Mouse (Mus musculus) layer of hippocampus, postnatal 25 days (tissue): ENCODE results near the gene Cdc25b. TPM values are rescaled to one million over a fixed set of nuclear protein-coding genes. Genes with fewer than 3 reads are reported as not detected.

Experiments used
- DNase-seq, 2 experiments: peaks; one replicate each; pipeline ENCODE4 v3.0.0; 2022; ENCODE audit warnings: mixed read lengths in 2 of 2, low spot score in 1 of 2; ENCODE audit errors: extremely low spot score in 1 of 2
- total RNA-seq, 2 experiments: library from RNA; stranded (reverse); gene quantifications; 2 replicates each; pipeline ENCODE4 v1.2.3; 2021

Gene Cdc25b
- total RNA-seq, 2 experiments from 2014 or later = 15.4 to 26.6 TPM

- peak; percentile 79 to 83 for DNase-seq
These were observed 26.7 kb upstream of the Cdc25b start, which contains the start of gene 1700037H04Rik for GRCm38 (mm10) chr2:131159938-131160581. TSS of gene 1700037H04Rik (minus strand) at chr2:131160081.

GRCm38 (mm10) chr2:131160671-131161111 is 26.1 kb upstream of the Cdc25b start:
- DNase-seq = no peak

GRCm38 (mm10) chr2:131163924-131164323 is 22.8 kb upstream of the Cdc25b start:
- no peak for DNase-seq

GRCm38 (mm10) chr2:131166172-131166571 is 20.6 kb upstream of the Cdc25b start:
- DNase-seq = no peak

- no peak for DNase-seq
These were observed 18.8 kb upstream of the Cdc25b start for GRCm38 (mm10) chr2:131167984-131168383.

- no peak for DNase-seq
These were observed 17.8 kb upstream of the Cdc25b start for GRCm38 (mm10) chr2:131168914-131169313.

- DNase-seq = no peak
These were observed 15.8 kb upstream of the Cdc25b start for GRCm38 (mm10) chr2:131170936-131171335.

GRCm38 (mm10) chr2:131171401-131172104 is 15.2 kb upstream of the Cdc25b start:
- peak; percentile 56 to 63 for DNase-seq

GRCm38 (mm10) chr2:131172322-131172721 is 14.4 kb upstream of the Cdc25b start:
- DNase-seq = no peak

- peak in 1 of 2 experiments; percentile 39 for DNase-seq
These were observed 12.0 kb upstream of the Cdc25b start for GRCm38 (mm10) chr2:131174700-131175099.

GRCm38 (mm10) chr2:131175286-131175944 is 11.3 kb upstream of the Cdc25b start:
- no peak for DNase-seq

- no peak for DNase-seq
These were observed 10.8 kb upstream of the Cdc25b start for GRCm38 (mm10) chr2:131175945-131176309.

GRCm38 (mm10) chr2:131176491-131176890 is 10.3 kb upstream of the Cdc25b start:
- DNase-seq = no peak

- DNase-seq = no peak
These were observed 8.8 kb upstream of the Cdc25b start for GRCm38 (mm10) chr2:131177932-131178331.

- DNase-seq = no peak
These were observed 7.9 kb upstream of the Cdc25b start for GRCm38 (mm10) chr2:131178828-131179245.

- peak; percentile 38 to 48 for DNase-seq
These were observed 7.4 kb upstream of the Cdc25b start for GRCm38 (mm10) chr2:131179246-131179886.

- peak; percentile 75 to 77 for DNase-seq
These were observed 6.7 kb upstream of the Cdc25b start, which contains the start of gene Cenpb for GRCm38 (mm10) chr2:131179990-131180587. TSS of gene Cenpb (minus strand) at chr2:131180067.

GRCm38 (mm10) chr2:131186343-131186742 is 406 bp upstream of the Cdc25b start:
- DNase-seq = no peak

GRCm38 (mm10) chr2:131187602-131187922 is 813 bp downstream of the Cdc25b start:
- no peak for DNase-seq

- DNase-seq = no peak
These were observed 1.6 kb downstream of the Cdc25b start for GRCm38 (mm10) chr2:131188311-131188710.
